Mouse (Mus musculus): ENCODE results near the gene Prmt8.

- TF ChIP-seq CTCF (IDR thresholded peaks at IDR 0.05 in 2 of 3, conservative IDR thresholded peaks at IDR 0.05 in 1 of 3; ENCODE audit: control insufficient read depth in 1 of 3, insufficient read depth in 1 of 3, low read depth in 2 of 3, low read length in 3 of 3, poor library complexity in 1 of 3, severe bottlenecking in 1 of 3) (no peak; a peak in 1 of 6 replicates), MAX (IDR thresholded peaks at IDR 0.05; ENCODE audit: low read length) (no peak)
Observed at GRCm38 (mm10) chr6:127670031-127670430, 99.2 kb downstream of the Prmt8 start.
